Mouse (Mus musculus): ENCODE data around the gene Uba52.

Uba52 gene

DNA sequence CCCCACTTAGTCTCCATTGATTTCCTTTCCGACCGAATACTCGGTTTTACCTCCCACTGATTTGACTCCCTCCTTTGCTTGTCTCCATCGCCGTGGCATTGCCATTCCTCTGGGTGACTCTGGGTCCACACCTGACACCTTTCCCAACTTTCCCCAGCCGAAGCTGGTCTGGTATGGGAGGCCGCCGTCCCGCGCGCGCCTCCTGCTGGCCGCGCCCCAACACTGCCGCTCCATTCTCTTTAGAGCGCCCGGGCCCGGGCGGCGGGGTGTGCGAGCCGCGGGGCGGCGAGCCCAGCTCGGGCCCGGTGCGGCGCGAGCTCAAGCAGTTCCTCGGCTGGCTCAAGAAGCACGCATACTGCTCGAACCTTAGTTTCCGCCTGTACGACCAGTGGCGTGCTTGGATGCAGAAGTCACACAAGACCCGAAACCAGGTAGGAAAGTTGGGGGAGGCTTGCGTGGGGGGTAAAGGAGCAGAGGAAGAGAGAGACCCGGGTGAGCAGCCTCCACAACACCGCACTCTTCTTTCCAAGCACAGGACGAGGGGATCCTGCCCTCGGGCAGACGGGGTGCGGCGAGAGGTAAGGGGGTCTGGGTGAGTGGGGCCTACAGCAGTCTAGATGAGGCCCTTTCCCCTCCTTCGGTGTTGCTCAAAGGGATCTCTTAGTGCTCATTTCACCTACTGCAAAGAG lies 7.4 kb downstream of the Uba52 start:
- DNase-seq (ENCODE audit: low spot score in 2 of 2) = peak; percentile 34 to 49

DNA sequence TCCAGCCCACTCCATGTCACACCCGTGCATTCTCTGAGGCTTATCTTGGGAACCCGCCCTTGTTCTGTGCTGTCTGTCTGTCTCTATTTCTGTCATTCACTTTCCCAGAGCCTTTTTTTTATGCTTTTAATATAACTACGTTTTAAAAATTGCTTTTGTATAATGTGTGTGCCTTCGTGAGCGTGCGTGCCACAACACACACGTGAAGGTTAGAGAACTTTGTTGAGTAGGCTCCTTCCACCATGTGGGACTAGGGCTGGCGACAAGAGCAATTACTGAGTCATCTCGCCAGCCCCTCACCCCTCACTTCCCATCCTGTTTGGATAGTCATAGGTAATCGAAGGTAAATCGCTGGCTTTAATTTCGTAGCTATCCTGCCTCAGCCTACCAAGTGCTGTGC lies 8.1 kb downstream of the Uba52 start:
- DNase-seq (ENCODE audit: low spot score in 2 of 2) = no peak

DNA sequence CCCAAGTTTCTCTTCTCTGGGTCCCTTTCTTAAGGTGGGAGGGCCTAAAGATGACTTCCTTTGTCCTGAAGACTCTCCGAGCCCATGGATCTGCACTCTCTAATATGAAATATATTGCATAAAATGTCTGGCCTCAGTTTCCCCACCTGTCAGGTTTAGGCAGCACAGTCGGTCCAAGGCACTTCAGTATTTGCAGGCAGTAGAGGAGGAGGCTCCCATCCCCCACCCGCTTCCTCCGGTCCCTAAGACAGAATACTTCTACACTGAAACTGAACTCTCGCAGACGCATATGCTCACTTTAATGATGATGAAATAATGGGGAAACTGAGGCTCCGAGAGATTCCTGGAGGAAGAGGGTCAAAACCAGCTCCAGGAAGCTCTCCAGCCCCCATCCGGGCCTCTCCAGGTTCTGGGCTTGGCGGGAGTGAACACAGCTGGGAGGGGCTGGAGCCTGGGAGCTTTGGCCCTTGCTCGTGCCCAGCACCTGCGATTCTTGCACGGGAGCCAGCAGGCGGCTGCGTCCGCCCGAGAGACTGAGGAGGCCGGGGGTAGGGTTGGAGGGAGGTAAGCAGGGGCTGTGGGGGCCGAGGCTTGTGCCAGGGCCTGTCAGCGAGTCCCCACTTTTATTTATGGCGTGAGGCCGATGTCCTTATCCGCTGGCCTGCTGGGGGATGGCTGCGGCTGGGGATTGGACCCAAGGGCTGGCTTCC lies 8.6 kb downstream of the Uba52 start:
- DNase-seq (ENCODE audit: low spot score in 2 of 2) = no peak

DNA sequence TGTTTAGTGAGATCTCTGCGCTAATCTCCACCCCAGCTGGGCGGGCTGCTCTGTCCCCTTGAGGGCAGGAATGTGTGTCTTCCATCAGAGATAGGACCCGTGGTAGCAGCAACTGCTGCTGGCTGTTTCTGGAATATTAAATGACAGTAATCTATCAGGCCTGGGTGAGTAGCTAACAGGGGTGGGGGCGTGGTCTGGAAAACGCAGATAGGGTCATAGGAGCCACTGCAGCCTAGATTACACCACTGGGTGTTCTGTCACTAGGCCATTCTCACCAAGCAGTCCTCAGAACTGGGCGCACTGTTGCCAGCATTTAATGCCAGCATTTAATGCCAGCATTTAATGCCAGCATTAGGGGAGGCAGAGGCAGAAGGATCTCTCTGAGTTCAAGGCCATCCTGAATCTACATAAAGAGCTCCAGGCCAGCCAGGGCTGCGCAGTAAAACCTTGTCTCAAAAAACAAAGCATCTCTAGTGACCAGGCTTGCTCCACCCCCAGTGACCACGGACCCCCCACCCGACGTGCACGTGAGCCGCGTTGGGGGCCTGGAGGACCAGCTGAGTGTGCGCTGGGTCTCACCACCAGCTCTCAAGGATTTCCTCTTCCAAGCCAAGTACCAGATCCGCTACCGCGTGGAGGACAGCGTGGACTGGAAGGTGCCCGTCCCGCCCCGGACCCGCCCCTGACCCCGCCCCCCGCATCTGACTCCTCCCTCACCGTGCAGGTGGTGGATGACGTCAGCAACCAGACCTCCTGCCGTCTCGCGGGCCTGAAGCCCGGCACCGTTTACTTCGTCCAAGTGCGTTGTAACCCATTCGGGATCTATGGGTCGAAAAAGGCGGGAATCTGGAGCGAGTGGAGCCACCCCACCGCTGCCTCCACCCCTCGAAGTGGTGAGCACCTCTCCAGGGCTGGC lies 10.0 kb downstream of the Uba52 start:
- DNase-seq (ENCODE audit: low spot score in 2 of 2) = peak in 1 of 2 experiments; percentile 45

DNA sequence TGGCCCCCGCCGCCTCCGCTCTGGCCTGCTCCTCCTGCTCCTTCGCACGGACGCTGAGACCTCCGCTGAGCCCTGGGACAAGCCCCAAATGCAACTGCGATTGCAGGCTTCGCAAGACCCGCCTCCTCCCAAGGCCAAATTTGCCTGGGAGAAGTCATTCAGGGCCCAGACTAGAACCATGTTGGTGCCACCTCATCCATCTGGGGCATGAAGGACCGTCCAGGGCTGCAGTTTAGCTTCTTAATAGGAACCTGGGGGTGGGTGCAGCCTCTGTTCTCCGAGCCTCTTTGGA lies 14.9 kb downstream of the Uba52 start:
- DNase-seq (ENCODE audit: low spot score in 2 of 2) = no peak

DNA sequence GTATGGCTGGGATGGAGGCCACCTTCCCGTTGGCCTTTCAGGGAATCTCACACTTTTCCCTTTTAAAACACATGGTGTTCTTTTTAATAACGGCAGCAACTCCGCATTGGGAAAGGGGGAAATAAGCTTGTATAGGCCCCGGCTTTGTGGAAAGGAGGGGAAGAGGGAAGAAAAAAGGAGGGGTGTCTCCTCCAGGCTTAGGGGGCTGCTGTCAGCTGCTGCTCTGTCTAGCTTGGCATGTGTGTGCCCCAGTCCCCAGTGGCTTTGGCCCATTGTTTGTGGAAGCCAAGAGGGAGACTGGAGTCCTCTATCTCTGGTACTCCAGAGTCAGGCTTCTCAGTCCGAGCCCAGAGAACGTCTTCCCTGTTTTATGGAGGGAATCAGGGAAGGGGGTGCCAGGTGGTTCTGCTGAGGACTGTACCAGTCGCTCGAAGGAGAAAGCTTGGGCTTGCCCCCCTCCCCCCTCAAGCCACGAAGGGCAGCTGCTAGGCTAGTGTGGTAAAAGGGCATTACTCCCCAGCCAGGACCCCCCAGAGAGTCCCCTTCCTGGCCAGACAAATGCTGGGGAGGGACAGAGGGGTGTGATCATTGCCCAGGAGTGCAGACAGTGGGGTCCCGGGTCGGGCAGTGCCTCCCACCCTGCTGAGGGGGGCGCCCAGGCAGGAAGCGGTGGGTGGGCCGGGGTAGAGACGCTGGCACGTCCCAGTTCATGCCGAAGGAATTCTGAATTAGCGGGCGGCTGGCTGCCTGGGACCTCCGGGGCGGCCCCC lies 15.4 kb downstream of the Uba52 start:
- DNase-seq (ENCODE audit: low spot score in 2 of 2) = no peak

DNA sequence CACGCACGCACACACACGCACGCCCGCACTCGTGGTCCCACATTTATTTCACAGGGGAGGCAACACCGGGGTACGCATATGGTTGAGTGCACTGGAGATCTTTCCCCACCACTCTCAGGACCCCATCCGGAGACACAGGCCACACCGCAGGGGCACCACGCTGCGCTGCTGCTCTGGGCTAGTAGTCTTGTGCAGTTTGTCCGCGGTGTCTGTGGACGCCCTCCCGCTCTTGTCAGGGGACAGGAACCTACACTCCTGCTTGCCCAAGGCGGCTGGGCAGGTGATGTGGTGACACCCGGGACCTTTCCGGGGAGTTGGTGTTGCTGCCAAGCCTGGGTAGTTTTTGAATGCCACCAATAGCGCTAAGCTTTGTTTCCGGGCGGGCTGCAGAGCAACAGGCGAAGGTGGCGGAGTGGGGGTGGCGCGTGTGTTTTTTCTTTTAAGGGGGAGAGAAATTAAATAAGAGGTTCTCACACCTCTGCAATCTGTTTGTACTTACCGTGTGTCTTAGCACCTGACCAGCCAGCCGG lies 16.1 kb downstream of the Uba52 start:
- DNase-seq (ENCODE audit: low spot score in 2 of 2) = peak in 1 of 2 experiments; percentile 32

DNA sequence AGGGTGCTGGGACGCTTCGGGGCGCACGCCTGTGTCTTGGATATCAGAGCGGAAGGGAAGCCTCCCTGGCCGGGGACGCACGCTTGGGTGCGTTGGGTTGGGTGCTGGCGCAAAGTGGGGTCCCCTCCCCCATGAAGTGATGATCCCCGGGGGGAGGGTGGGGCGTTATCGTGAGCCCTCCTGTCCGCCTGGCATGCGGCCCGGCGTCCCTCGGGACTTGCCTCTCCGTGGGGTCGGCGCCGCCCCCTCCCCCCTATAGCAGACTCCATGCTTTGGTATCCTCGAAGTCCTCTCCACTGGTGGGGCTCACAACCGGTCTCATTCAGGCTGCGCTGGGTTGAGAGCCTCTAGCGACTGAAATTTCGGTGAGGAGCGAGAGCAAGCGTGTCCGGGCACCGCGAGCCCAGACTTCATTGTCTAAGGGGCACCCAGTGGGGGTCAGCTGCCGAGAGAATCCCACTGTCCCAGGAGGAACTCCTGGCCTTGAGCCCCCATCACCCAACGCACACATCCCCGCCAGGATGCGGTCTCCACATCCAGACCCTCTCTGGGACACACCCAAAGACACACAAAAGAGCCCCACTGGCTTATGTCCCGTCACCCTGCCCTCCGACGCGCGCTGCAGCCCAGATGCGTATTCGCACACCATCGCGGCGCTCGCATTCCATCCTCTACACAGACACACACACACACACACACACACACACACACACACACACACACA lies 16.7 kb downstream of the Uba52 start:
- DNase-seq (ENCODE audit: low spot score in 2 of 2) = no peak

DNA sequence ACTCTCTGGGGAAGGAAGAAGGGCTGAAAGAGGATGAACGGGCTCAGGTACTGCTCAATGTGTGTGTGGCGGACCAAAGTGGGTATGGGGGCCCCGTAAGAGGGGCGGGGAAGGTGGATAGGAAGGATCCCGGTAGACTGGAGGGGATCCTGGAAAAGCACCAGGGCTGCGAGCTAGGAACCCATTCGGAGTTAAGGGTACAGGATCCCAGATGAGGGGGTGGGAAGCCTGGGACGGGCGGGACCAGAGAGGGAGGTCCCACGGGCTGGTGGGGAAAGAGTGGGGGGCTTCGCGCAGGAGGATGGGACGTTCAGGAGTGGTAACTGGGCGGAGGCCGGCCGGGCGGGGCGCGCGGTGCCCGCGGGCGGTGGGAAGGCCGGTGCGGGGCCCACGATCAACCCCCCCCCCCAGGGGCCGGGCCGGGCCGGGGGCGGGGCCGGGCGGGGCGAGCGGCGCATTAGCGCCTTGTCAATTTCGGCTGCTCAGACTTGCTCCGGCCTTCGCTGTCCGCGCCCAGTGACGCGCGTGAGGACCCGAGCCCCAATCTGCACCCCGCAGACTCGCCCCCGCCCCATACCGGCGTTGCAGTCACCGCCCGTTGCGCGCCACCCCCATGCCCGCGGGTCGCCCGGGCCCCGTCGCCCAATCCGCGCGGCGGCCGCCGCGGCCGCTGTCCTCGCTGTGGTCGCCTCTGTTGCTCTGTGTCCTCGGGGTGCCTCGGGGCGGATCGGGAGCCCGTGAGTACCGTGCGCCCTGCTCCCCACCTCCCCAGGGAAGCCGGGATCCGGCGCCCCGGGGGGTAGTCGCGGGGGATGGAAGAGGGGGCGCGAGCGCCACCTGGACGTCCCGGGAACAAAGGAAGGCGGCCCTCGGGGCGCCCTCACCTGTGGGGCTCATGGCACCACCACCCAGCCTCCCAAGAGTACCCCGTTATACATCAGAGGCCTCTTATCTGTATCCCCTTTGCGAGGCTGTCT lies 17.6 kb downstream of the Uba52 start, which contains the start of gene Crlf1:
Crlf1 (plus strand) TSS at position 495 of the 977 bp plus-strand sequence.
- DNase-seq (ENCODE audit: low spot score in 2 of 2) = no peak

DNA sequence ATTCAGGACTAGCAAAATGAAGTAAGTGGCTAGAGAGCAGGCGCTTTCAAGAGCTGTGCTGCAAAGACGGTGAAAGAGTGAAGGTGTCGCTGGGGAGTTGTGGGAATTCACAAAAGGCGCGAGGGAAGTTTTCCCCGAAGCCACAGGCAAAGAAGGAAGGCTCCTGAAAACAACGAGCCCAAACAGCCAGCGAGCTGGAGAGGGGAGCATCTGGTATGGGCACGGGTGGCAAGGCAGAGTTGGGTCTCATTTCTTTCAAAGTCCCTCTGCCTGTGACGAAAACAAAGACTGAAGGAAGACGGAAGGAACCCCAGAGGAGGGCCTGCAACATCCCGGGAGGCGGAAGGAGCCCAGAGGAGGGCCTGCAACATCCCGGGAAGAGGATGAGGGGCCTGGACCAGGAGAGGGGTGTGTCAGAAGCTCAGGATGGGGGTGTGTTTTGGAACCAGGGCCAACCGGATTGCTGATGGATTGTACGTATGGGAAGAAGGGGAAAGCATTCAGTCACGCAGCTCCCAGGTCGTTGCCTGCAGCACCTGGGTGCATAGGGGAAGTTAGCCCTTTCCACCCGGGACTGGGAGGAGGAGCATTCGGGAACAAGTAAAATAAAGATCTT lies 19.6 kb downstream of the Uba52 start:
- DNase-seq (ENCODE audit: low spot score in 2 of 2) = no peak

DNA sequence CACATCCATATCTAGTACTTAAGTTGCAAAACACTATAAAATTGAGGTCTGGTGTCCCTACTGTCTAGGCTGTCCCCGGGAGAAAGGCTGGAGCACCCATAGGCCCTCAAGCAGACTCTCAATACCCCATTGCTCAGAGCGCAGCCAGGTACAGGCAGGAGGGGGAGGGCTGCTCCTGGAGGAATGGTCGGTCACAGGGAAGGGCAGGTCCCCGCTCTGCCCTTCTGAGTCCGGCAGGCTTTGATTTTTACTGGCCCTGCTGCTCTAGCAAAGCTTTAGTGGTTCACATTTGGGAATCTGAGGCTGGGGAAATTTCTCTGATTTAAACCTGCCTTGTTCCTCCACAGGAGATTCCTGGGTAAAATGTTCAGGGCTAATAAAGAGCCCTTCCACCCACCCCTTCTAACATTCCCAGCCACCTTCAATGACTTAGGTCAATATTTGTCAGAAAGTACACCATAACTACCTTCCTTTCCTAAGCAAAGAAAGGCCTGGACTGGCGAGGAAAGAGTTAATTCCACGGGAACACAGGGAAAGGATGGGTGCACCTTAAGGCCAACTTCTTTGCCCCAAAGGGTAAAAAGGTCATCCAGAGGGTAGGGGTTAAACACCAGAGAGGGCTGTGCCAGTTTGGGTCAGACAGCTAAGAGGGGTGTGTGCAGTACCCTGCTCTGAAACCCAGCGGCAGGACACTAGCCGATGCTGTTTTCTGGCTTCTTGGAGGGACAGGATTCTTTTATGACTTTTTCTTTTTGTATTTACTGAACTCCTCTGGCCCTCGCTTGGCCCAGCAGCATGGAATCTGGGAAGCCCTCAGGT lies 20.3 kb downstream of the Uba52 start:
- no peak for DNase-seq (ENCODE audit: low spot score in 2 of 2)

DNA sequence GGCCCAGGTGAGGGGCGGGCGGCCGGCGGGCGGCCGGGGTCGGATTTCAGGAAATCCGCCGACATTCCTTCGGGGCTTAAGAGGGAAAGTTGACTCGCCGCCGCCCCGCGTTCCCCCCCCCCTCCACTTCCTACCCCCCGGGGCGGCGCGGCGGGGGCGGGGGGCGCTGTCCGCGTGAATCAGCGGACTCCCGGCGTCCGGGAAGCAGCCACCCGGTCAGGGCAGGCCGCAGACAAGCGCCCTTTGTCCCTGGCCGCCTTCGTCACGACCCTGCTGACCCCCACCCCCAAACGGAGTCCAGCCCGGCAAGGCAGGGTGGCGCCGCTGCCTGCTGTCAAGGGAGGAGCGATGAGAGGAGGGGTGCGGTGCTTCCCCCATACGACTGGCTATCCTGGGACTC lies 21.0 kb downstream of the Uba52 start:
- no peak for DNase-seq (ENCODE audit: low spot score in 2 of 2)

DNA sequence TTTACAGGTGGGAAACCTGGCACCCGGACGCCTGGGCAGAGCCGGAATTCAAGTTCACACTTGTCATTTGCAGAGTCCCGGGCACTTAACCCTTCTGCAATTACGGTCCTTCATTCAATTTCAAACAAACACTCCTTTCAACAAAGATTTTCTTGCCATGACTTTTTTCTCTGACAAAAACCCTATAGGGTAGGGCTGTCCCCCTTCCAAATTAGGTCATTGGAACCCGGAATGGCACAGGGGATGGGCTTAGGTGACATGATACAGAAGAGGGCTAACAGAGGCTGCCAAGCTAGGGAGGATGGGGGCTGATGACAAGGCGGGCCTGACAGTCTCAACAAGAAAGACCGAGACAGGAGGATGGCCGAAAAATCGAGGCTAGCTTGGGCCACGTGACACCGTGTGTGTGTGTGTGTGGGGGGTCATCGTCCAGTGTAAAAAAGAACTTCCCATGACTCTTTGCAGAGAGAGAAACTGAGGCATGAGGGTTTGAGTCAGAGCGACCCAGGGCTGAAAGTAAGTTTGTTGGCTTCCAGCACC lies 21.6 kb downstream of the Uba52 start:
- no peak for DNase-seq (ENCODE audit: low spot score in 2 of 2)

DNA sequence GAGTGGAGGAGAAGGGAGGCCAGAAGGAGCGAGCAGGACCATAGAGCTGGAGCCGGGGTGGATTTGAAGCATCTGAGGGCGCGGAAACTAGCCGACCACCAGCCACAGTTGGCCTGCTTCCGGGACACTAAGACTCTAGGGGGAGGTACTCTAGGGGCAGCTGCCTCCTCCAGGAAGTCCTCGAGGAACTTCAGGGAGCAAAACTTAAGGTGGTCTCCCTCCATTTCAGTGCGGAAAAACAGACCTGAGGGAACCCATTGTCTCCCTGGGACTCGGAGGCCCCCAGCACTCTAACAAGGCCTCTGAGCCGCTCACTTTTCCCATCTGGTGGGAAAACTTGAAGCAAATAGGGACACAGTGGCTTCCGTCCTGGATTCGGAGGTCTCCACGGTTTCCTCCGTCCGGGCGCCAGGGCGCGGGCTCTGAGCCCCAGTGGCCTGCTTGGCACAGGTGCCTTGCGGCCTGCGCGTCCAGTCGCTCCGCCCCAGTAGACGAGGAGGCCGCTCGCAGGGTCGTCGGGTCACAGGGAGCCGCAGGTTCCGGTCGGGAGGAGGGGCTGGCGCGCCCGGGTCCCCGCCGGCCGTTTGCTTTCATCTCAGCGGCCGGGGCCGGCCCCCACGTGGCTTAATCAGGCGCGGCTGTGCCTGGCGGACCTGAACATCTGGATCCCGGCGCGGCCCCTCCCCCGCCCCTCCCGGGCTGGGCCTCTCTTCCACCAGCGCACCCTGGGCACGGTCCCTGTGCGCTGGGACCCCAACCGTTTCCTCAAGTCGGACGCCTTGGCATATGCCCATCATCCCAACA lies 22.4 kb downstream of the Uba52 start:
- DNase-seq (ENCODE audit: low spot score in 2 of 2) = no peak

DNA sequence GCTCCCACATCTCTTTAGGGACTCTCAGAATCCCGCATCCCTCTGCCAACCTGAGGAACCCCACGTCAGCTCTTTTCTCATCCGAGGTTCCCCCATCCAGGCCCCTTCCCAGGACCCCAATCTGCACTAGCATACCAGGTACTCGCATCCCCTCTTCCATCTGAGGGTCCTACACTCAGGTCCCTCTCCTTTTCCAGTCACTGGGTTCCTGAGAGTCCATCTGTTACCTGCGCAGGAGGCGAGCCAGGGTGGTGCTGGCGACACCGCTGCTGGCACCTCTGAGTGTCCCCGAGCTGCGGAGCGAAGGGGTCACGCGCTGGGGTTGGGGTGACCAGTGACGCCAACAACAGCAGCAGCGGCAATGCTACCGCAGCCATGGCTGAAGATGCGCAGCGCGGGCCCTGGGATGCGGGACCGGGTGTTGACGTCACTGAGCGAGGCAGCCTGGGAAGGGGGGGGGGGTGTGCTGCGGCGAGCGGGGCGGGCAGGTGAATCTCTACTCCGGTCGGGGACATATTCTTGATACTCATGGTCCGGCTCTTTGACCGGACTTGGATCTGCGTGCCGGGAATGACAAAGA lies 23.6 kb downstream of the Uba52 start, which contains the start of gene Tmem59l:
Tmem59l (minus strand) TSS at position 418 of the 580 bp plus-strand sequence.
- DNase-seq (ENCODE audit: low spot score in 2 of 2) = no peak

DNA sequence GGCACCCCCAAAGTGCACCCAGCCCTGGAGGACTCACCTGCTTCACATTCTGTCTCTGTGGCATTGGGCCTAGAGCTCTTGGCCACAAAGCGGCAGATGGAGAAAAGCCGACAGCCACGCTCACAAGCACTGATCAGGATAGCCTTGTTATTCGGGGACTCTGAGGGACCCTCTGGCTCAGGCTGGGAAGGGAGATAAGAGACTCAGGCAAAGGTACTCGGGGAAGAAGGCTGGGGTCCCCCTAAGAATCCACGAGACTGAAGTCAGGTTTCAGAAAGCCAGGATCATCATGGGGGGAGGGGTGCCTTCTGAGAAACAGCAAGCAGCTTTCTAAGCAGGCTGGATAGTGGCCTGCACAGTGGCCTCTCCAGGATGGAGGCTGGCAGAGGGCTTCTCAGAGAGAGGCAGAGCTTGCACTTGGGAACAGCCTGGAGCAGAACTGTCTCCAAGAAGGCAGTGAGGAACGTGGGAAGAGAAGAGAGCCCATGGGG lies 24.4 kb downstream of the Uba52 start:
- no peak for DNase-seq (ENCODE audit: low spot score in 2 of 2)

DNA sequence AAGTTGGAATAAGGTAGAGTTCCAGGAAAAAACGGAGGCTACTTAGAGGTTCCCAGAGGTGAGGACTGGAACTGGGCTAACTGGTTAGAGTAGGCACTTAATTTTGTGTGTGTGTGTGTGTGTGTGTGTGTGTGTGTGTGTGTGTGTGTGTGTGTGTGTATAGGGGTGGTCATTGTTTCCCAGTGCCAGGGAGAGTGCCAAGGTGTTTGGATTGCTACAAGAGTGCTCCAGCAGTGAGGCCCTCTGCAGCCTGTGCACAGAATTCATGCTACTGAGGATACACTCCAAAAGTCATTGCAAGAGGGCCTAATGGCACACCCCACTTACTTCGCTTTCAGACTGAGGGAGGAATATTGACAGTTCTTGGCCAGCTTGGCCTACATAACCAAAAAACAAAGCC lies 27.7 kb downstream of the Uba52 start:
- no peak for DNase-seq (ENCODE audit: low spot score in 2 of 2)
